Mouse (Mus musculus) MEL (cell line): Measurements from ENCODE around the gene Adam22. TPM values are rescaled to one million over a fixed set of nuclear protein-coding genes. Genes with fewer than 3 reads are reported as not detected.

Source experiments
- DNase-seq: peaks from one replicate; pipeline ENCODE4 v3.0.0; 2011; ENCODE audit warnings: low read depth, low spot score
- H3K27ac ChIP-seq: 2 replicates; pipeline ENCODE4 v1.5.1; 2012; ENCODE audit warnings: low read depth, mild to moderate bottlenecking, control low read depth, low read length, moderate library complexity; ENCODE audit not compliant: control insufficient read depth
- H3K27me3 ChIP-seq, 2 experiments: fragments of 150-350 bp in 1 of 2; sonication (generic) in 1 of 2; 2 replicates each; pipeline ENCODE4 v1.6.1; 2012; ENCODE audit warnings: low read length in 2 of 2, mild to moderate bottlenecking in 2 of 2, improper control_type of control experiment in 1 of 2, moderate library complexity in 1 of 2; ENCODE audit not compliant: insufficient read depth in 2 of 2, control insufficient read depth in 1 of 2
- H3K36me3 ChIP-seq, 2 experiments: 2 replicates each; pipeline ENCODE4 v1.6.1; 2012 to 2014; ENCODE audit warnings: low read length in 2 of 2, improper control_type of control experiment in 1 of 2, inconsistent platforms in 1 of 2, mild to moderate bottlenecking in 1 of 2; ENCODE audit not compliant: insufficient read depth in 2 of 2, control insufficient read depth in 1 of 2
- H3K4me1 ChIP-seq, 2 experiments: fragments of 150-350 bp in 1 of 2; sonication (generic) in 1 of 2; 2 replicates each; pipeline ENCODE4 v1.6.1; 2012; ENCODE audit warnings: low read length in 2 of 2, improper control_type of control experiment in 1 of 2, mild to moderate bottlenecking in 1 of 2; ENCODE audit not compliant: insufficient read depth in 2 of 2, control insufficient read depth in 1 of 2
- H3K4me3 ChIP-seq, 2 experiments: fragments of 150-350 bp in 1 of 2; sonication (generic) in 1 of 2; 2 replicates each; pipeline ENCODE4 v1.5.1; 2012; ENCODE audit warnings: low read depth in 2 of 2, low read length in 2 of 2, mild to moderate bottlenecking in 2 of 2, moderate library complexity in 2 of 2, control low read depth in 1 of 2, improper control_type of control experiment in 1 of 2; ENCODE audit not compliant: control insufficient read depth in 1 of 2, insufficient read depth in 1 of 2
- H3K79me2 ChIP-seq: 2 replicates; pipeline ENCODE4 v1.6.1; 2012; ENCODE audit warnings: mild to moderate bottlenecking, low read length, moderate library complexity; ENCODE audit not compliant: control insufficient read depth, poor library complexity, insufficient read depth
- H3K9ac ChIP-seq: 2 replicates; pipeline ENCODE4 v1.6.1; 2012; ENCODE audit warnings: low read depth, mild to moderate bottlenecking, control low read depth, low read length, moderate library complexity; ENCODE audit not compliant: control insufficient read depth, poor library complexity, severe bottlenecking
- H3K9me3 ChIP-seq: fragments of 150-350 bp; sonication (generic); replicated peaks from 2 replicates; pipeline ENCODE4 v1.6.1; 2012; ENCODE audit warnings: mild to moderate bottlenecking, low read length, improper control_type of control experiment, moderate library complexity; ENCODE audit not compliant: insufficient read depth
- CHD1 ChIP-seq: IDR thresholded peaks from 2 replicates; pipeline ENCODE4 v1.6.1; 2012; ENCODE audit warnings: low read depth, mild to moderate bottlenecking, inconsistent platforms, low read length, improper control_type of control experiment
- ETS1 ChIP-seq: IDR thresholded peaks from 2 replicates; pipeline ENCODE4 v1.6.1; 2012; ENCODE audit warnings: low read depth, mild to moderate bottlenecking, inconsistent platforms, low read length, improper control_type of control experiment, moderate library complexity
- GATA1 ChIP-seq: IDR thresholded peaks from 2 replicates; pipeline ENCODE4 v1.6.1; 2011; ENCODE audit warnings: low read depth, low read length, improper control_type of control experiment
- HCFC1 ChIP-seq: IDR thresholded peaks from 2 replicates; pipeline ENCODE4 v1.6.1; 2012; ENCODE audit warnings: low read depth, mild to moderate bottlenecking, inconsistent platforms, low read length, improper control_type of control experiment, moderate library complexity
- JUND ChIP-seq: IDR thresholded peaks from 2 replicates; pipeline ENCODE4 v1.6.1; 2011; ENCODE audit warnings: low read depth, mild to moderate bottlenecking, improper control_type of control experiment, low read length
- KAT2A ChIP-seq: conservative IDR thresholded peaks from 2 replicates; pipeline ENCODE4 v1.6.1; 2012; ENCODE audit warnings: low read depth, low read length, improper control_type of control experiment, inconsistent platforms
- MAFK ChIP-seq: IDR thresholded peaks from 2 replicates; pipeline ENCODE4 v1.6.1; 2011; ENCODE audit warnings: low read depth, mild to moderate bottlenecking, low read length, improper control_type of control experiment, borderline replicate concordance
- MAX ChIP-seq: IDR thresholded peaks from 2 replicates; pipeline ENCODE4 v1.6.1; 2011; ENCODE audit warnings: low read length, improper control_type of control experiment
- MEF2A ChIP-seq: IDR thresholded peaks from 2 replicates; pipeline ENCODE4 v1.6.1; 2014; ENCODE audit warnings: low read depth, mild to moderate bottlenecking, inconsistent platforms, low read length, improper control_type of control experiment; ENCODE audit not compliant: poor library complexity, insufficient replicate concordance, severe bottlenecking; ENCODE audit errors: extremely low read depth
- MXI1 ChIP-seq: IDR thresholded peaks from 2 replicates; pipeline ENCODE4 v1.6.1; 2011; ENCODE audit warnings: mild to moderate bottlenecking, low read depth, low read length, improper control_type of control experiment
- MYB ChIP-seq: IDR thresholded peaks from 2 replicates; pipeline ENCODE4 v1.6.1; 2011; ENCODE audit warnings: mild to moderate bottlenecking, low read depth, low read length, improper control_type of control experiment
- MYC ChIP-seq: IDR thresholded peaks from 2 replicates; pipeline ENCODE4 v1.6.1; 2011; ENCODE audit warnings: low read depth, mild to moderate bottlenecking, low read length, improper control_type of control experiment, moderate library complexity
- NELFE ChIP-seq: IDR thresholded peaks from 2 replicates; pipeline ENCODE4 v1.6.1; 2011; ENCODE audit warnings: low read depth, low read length, improper control_type of control experiment
- NRF1 ChIP-seq: IDR thresholded peaks from 2 replicates; pipeline ENCODE4 v1.6.1; 2014; ENCODE audit warnings: low read depth, mild to moderate bottlenecking, inconsistent platforms, low read length, improper control_type of control experiment, moderate library complexity; ENCODE audit not compliant: poor library complexity, insufficient read depth, severe bottlenecking
- POLR2A ChIP-seq, 2 experiments: IDR thresholded peaks; 2 replicates each; pipeline ENCODE4 v1.6.1; 2011 to 2012; ENCODE audit warnings: low read length in 2 of 2, mild to moderate bottlenecking in 2 of 2, control low read depth in 1 of 2, improper control_type of control experiment in 1 of 2, low read depth in 1 of 2, moderate library complexity in 1 of 2; ENCODE audit not compliant: control insufficient read depth in 1 of 2, insufficient read depth in 1 of 2, poor library complexity in 1 of 2
- RAD21 ChIP-seq: IDR thresholded peaks from 2 replicates; pipeline ENCODE4 v1.6.1; 2011; ENCODE audit warnings: mild to moderate bottlenecking, low read depth, low read length, improper control_type of control experiment
- RCOR1 ChIP-seq: IDR thresholded peaks from 2 replicates; pipeline ENCODE4 v1.6.1; 2012; ENCODE audit warnings: low read depth, mild to moderate bottlenecking, inconsistent platforms, low read length, improper control_type of control experiment
- SIN3A ChIP-seq: IDR thresholded peaks from 2 replicates; pipeline ENCODE4 v1.6.1; 2012; ENCODE audit warnings: low read length, improper control_type of control experiment, inconsistent platforms
- TAL1 ChIP-seq: IDR thresholded peaks from 2 replicates; pipeline ENCODE4 v1.6.1; 2012; ENCODE audit warnings: mild to moderate bottlenecking, inconsistent platforms, low read length, moderate library complexity, mixed read lengths
- TBP ChIP-seq: IDR thresholded peaks from 2 replicates; pipeline ENCODE4 v1.8.0; 2011; ENCODE audit warnings: low read depth, low read length, improper control_type of control experiment
- TCF12 ChIP-seq: IDR thresholded peaks from 2 replicates; pipeline ENCODE4 v1.6.1; 2014; ENCODE audit warnings: low read depth, mild to moderate bottlenecking, inconsistent platforms, low read length, improper control_type of control experiment, moderate library complexity
- UBTF ChIP-seq: IDR thresholded peaks from 2 replicates; pipeline ENCODE4 v1.6.1; 2012; ENCODE audit warnings: low read depth, mild to moderate bottlenecking, inconsistent platforms, low read length, improper control_type of control experiment, moderate library complexity, borderline replicate concordance; ENCODE audit not compliant: insufficient read depth
- USF1 ChIP-seq: IDR thresholded peaks from 2 replicates; pipeline ENCODE4 v1.6.1; 2014; ENCODE audit warnings: low read depth, mild to moderate bottlenecking, inconsistent platforms, low read length, improper control_type of control experiment, moderate library complexity
- ZC3H11A ChIP-seq: IDR thresholded peaks from 2 replicates; pipeline ENCODE4 v1.6.1; 2012; ENCODE audit warnings: low read depth, mild to moderate bottlenecking, inconsistent platforms, low read length, improper control_type of control experiment
- ZMIZ1 ChIP-seq: IDR thresholded peaks from 2 replicates; pipeline ENCODE4 v1.6.1; 2012; ENCODE audit warnings: low read depth, mild to moderate bottlenecking, inconsistent platforms, low read length, improper control_type of control experiment, moderate library complexity
- ZNF384 ChIP-seq: IDR thresholded peaks from 2 replicates; pipeline ENCODE4 v1.6.1; 2012; ENCODE audit warnings: low read depth, mild to moderate bottlenecking, inconsistent platforms, low read length, improper control_type of control experiment
- polyA plus RNA-seq, 2 experiments: library from polyadenylated mRNA; stranded (reverse) in 1 of 2; unstranded in 1 of 2; fragments of >175 nt in 1 of 2; fragments of >200 nt in 1 of 2; gene quantifications; 2 replicates each; pipeline versions ENCODE4 v1.2.1 to v1.2.4; 2012; ENCODE audit warnings: low replicate concordance in 2 of 2, low read depth in 1 of 2; ENCODE audit not compliant: insufficient read length in 2 of 2, insufficient read depth in 1 of 2, missing spikeins in 1 of 2
- total RNA-seq: library from RNA; depleted of rRNA; stranded (reverse); fragments of 300-350 nt; gene quantifications from 2 replicates; pipeline ENCODE4 v1.2.3, GENCODE M21; 2012

Gene Adam22
- total and polyA plus RNA-seq, 3 experiments, result 1.2 to 1.6 TPM; not detected in 1

- no peaks in the 10 kb centered on the region for H3K9me3 ChIP-seq
- TF ChIP-seq ZC3H11A, result no peak
- TF ChIP-seq MEF2A, result no peak
- TF ChIP-seq KAT2A, result no peak
- no peak for TF ChIP-seq UBTF
- no peak for TF ChIP-seq RAD21
- no peak for TF ChIP-seq JUND
- TF ChIP-seq USF1, result no peak
- no peak for TF ChIP-seq SIN3A
- TF ChIP-seq NELFE, result no peak
- TF ChIP-seq TCF12, result no peak
- TF ChIP-seq MAFK, result no peak
- no peak for TF ChIP-seq ZNF384
- TF ChIP-seq CHD1, result no peak
- no peak for TF ChIP-seq MXI1
- no peak for TF ChIP-seq TBP
- TF ChIP-seq, all 39 proteins: peak for 0
- no peak for DNase-seq
- no peaks in the 10 kb centered on the region for H3K4me1 ChIP-seq
- H3K4me3 ChIP-seq, result no peak overlapping the region
- no peaks in the 10 kb centered on the region for H3K36me3 ChIP-seq
- no peak overlapping the region for H3K27ac ChIP-seq
- no peak overlapping the region for H3K9ac ChIP-seq
- H3K27me3 ChIP-seq, result no peaks in the 10 kb centered on the region
- H3K79me2 ChIP-seq, result no peaks in the 10 kb centered on the region
Observed at GRCm38 (mm10) chr5:8227073-8227472, 140.9 kb downstream of the Adam22 start.

GRCm38 (mm10) chr5:8224321-8224705 lies 143.6 kb downstream of the Adam22 start:
- Histone ChIP-seq H3K27ac (no peak overlapping the region), H3K4me3 (no peak overlapping the region), H3K79me2 (no peaks in the 10 kb centered on the region), H3K4me1 (no peaks in the 10 kb centered on the region), H3K9me3 (no peaks in the 10 kb centered on the region), H3K36me3 (no peaks in the 10 kb centered on the region), H3K9ac (no peak overlapping the region), H3K27me3 (no peaks in the 10 kb centered on the region)
- no peak for DNase-seq
- no peak for TF ChIP-seq ZC3H11A
- TF ChIP-seq MYC, result no peak
- no peak for TF ChIP-seq TAL1
- TF ChIP-seq RAD21, result no peak
- no peak for TF ChIP-seq TBP
- no peak for TF ChIP-seq ZNF384
- no peak for TF ChIP-seq GATA1
- no peak for TF ChIP-seq NRF1
- TF ChIP-seq MYB, result no peak
- no peak for TF ChIP-seq NELFE
- no peak for TF ChIP-seq RCOR1
- no peak for TF ChIP-seq HCFC1
- TF ChIP-seq POLR2A (IDR thresholded peaks at IDR 0.05; ENCODE audit: control insufficient read depth in 1 of 2, insufficient read depth in 1 of 2, low read depth in 1 of 2, low read length in 2 of 2, poor library complexity in 1 of 2), result no peak
- TF ChIP-seq ETS1, result no peak
- TF ChIP-seq MAX, result no peak
- TF ChIP-seq ZMIZ1, result no peak
